Mouse (Mus musculus) large intestine, adult 2 months (tissue): Measurements from ENCODE around the gene Irx3. TPM values are rescaled to one million over a fixed set of nuclear protein-coding genes. Genes with fewer than 3 reads are reported as not detected.
A peak's percentile ranks its signal among the peaks of the same experiment; 100 is the strongest.

Source experiments
- DNase-seq: peaks from one replicate; pipeline ENCODE4 v3.0.0-alpha.2; 2012; ENCODE audit warnings: low read depth, low spot score
- WGBS: fragments of 180-500 bp; shearing (Covaris S2); methylation state at CpG from one replicate; pipeline ENCODE4 v1.1.7; 2018; 5-methylcytosine and 5-hydroxymethylcytosine counted together
- polyA plus RNA-seq: library from polyadenylated mRNA; depleted of rRNA; stranded (reverse); fragments of >200 nt; gene quantifications from 2 replicates; pipeline ENCODE4 v1.2.3, GENCODE M21; 2012; rRNA removed

Gene Irx3
- polyA plus RNA-seq, result 0.20 and 0.25 TPM in 2 replicates

DNA sequence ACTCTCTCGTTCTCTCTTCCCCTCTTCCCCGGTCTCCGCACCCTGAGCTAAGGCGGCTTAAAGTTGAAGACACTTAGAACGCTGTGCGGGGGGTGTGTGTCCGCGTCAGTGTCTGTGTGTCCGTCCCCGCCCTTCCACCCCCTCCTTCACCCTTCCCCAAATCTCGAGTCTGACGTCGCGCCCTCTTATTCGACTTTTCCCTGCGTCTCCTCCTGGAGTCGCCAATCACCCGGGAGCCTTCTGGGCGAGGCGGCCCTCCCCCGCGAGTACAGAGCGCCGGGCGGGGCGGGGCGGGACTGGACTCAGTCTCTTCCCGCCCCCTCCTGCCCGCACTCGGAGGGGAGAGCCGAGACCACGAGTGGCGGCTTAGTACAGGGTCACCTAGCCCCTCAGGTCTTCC, at the start of gene Irx3:
Gene Irx3 (minus strand): TSS at position 229 of the 400 bp plus-strand sequence.
- peak; percentile 13 for DNase-seq
- WGBS, result under 1% methylated on average over 33 of the region's 33 CpGs

DNA sequence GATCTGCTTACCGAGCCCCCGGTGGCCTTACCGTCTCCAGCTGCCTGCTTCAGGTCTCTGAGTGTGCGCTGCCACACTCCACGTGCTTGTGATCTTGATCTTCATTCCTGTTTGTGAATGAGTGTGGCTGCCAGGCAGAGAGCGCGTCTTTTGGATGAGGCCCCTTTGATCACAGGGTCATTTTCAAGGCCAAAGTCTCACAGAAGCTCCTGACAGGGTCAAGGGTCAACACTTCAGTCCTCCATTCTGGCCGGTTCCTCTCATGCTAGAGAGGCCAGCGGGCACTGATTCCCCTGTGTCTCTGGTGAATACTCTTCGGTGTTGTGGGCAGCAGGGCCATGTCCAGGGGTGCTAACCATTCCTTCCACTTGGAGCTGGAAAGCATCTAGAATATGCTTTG, 49.5 kb upstream of the Irx3 start:
- 68% methylated on average over 10 of the region's 10 CpGs for WGBS
- no peak for DNase-seq

DNA sequence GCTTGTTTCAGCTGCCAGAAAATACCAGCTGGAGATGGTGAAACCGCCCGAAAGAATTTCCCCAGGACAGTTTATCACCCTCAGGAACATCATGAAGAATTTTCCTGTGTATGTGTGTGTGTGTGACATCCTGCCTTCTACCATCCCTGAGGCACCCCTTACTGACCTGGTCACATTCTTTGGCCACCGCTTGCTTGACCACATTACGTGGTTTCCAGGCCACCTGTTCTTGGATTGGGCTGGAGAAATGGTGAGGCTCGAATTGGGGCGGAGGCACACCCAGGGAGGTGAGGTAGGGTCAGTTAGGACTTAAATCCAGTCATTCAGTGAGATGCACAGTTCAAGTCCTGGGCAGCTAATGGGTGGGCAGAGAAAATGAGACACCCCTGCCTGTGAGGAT, 48.1 kb upstream of the Irx3 start:
- WGBS, result 75% methylated on average over 6 of the region's 6 CpGs

DNA sequence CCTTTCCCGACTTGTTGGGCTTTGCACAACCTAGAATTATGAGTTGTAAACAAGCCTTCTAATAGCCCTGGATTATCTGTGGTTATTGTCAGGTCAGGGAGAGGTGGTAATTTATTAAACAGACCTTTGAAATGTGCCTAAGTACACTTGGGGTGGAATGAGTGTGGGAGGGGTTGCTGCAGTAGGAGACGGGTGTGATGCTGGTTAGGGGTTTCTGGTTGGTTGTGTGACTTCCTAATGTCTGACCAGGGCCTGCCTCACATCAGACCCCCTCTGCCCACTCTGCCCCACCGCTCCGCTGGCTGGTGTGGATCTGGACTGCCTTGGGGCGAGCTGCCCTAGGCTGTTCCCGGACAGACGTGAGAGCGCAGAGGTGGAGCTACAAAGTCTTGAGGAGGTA, 47.7 kb upstream of the Irx3 start:
- no peak for DNase-seq
- WGBS, result 63% methylated on average over 8 of the region's 8 CpGs

More for the DNA sequence above, 48.1 kb upstream of the Irx3 start:
- DNase-seq, result no peak

DNA sequence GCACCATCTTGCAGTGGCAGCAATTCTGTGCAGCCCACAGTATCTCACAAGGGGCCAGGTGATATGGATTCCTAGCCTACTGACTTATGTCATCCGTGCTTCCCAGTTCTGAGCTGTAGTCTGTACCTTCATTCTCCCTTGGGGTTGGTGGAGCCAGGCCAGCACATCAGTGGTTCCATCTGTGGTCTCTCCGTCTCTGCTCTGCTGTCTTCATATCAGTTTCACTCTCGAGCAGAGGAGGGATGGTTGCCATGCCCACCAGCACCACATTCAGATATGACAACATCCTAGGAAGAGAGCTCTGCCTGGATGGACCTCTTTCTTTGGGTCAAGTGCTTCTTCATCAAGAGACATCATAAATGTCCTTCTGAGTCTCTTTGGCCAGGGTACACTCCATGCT, 43.8 kb upstream of the Irx3 start:
- no peak for DNase-seq
- WGBS, result 79% methylated on average over 3 of the region's 3 CpGs

DNA sequence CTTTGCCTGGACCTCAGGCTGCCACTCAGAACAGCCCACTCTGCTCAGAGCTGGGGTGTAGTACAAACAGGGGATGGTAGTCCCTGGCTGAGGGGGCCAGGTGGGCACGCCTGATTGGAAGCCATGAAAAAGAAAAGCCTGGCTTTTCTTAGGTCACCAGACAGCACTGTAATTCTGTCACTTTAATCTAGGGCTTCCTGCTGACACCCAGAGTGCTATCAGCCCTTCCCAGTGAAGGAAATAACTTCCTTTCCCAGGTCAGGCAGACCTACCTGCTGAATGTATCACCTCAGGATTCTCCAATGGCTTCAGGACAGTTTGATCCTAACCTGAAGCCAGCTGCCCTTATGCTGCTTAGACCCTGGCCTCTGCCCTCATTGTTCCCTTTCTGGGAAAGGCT, 35.3 kb upstream of the Irx3 start:
- 26% methylated on average over 1 of the region's 1 CpGs for WGBS
- DNase-seq, result no peak

DNA sequence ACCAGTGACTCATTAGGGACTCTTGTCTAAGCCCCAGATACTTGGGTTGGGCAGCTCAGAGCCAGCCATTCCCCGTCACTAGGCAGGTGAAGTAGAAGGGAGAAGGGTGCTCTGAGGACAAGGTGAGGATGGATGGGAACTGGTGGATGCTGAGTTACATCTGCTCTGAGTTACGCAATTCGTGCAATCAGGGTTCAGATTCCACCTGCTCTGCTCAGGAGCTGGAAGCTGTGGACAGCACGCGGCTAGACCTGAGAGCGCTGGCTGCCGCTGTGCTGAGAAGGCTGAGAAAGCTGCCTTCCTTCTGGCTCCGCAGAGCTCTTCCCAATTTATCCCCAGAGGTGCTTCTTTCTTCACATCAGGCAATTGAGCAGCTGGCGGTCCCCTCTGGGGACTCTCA, 34.8 kb upstream of the Irx3 start:
- DNase-seq, result no peak
- WGBS, result 30% methylated on average over 9 of the region's 9 CpGs

DNA sequence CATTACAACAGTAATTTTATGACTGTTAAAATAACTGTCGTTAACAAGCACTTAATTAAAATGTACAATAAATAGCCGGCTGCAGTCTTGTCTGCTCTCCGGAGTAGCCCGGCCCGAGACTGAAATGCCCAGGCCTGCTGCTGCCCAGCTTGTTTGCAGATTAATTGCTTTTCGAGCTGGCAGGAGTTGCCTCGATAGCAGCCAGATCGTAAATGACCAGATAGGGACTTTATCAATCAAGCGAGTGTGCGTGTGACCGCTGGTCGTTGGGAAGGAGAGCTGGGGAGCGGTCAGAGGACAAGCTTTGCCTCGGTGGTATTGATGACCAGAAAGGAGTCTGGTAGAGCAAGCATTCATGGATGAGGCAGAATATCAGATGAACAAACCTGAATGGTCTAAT, 25.8 kb upstream of the Irx3 start:
- 58% methylated on average over 14 of the region's 14 CpGs for WGBS
- no peak for DNase-seq

DNA sequence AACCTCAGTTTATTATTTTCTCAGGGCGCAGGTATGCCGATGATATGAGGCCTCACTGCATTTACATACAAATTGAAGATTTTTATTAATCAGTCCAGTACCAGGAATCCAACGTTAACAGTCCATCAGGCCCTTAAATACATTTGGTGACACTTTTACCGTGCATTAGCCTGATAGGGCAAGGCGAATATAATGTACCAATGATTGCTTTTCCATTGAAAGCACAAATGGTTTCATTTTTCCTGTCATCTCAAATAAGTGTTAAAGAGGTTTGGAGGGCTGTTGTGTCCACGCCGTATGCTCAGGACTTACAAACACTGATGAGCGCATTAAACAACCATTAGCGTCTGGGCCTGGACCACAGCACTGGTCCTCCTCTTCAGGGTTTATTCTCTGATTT, 25.3 kb upstream of the Irx3 start:
- WGBS, result 81% methylated on average over 9 of the region's 9 CpGs
- no peak for DNase-seq

DNA sequence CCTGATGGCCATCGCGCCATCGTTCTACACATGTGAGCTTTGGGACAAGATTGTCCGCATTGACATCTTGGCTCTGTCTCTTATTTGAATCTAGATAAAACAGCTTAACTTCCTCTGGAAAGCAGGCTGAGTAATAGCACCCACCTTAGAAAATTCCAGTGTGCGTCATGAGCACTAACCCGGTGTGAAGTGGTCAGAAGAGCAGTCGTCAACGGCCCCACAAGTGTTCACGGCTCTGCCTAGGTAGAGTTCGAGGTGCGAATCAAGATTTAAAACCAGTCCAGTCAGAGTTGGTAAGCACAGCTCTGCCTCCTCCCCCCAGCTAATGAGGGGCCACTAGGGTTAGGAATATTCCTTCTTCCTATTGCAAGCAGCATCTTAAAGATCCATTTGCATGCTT, 21.5 kb upstream of the Irx3 start:
- no peak for DNase-seq
- 81% methylated on average over 11 of the region's 11 CpGs for WGBS

DNA sequence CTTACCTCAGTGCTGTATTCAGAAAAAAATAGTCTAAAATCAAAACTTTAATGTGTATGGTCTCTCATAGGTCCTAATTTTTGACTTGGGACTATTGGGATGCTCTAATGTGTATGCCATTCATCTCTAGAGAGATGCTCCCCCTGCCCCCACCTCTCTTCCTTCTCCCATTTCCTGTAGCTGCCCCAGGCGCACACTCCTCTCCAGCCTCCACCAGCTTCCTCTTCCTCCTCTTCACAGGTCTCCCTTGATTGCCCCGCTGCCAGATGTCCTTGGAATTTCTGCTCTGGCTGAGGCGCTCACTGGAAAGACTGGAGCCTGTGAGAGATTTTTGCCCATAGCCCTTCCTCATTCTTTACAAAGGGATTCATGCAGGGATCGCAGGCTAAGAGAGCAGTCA, 20.9 kb upstream of the Irx3 start:
- DNase-seq, result no peak
- WGBS, result 23% methylated on average over 4 of the region's 4 CpGs

DNA sequence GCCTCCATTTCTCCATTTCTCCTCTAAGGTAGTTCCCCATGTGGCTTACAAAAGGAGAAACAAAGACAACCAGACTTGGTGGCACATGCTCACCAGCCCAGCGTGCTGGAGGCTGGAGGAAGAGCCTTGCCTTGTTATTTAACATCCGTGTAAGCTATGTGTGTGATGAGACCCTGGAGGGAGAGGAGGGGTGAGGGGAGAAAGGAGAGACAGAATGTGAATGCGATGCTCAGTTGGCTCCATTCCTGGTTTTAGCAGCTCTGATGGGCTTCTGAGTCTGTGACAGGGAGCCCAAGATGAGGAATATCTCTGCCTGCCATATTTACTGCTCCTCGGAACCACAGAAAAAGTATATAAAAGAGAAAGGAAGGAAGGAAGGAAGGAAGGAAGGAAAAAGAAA, 20.1 kb upstream of the Irx3 start:
- 49% methylated on average over 4 of the region's 4 CpGs for WGBS
- no peak for DNase-seq

DNA sequence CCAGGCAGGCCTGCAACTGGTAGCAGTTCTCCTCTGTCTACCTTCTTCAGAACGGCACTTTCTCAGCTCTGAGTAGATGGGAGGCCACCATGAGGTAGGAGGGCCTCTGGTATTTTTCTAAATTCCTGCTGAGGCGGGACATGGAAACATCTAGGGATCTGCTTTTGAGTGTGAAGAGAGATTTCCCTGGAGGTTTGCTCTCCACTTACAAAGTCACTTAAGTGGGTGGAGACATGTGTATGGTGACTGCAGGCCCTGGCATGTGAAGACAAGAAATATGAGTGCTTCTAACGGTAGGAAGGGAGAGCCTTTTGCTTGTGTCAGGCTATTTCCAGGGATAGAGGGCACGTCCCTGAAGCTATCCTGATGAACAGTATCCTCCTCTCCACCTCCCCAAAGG, 17.9 kb upstream of the Irx3 start:
- WGBS, result 74% methylated on average over 4 of the region's 4 CpGs

DNA sequence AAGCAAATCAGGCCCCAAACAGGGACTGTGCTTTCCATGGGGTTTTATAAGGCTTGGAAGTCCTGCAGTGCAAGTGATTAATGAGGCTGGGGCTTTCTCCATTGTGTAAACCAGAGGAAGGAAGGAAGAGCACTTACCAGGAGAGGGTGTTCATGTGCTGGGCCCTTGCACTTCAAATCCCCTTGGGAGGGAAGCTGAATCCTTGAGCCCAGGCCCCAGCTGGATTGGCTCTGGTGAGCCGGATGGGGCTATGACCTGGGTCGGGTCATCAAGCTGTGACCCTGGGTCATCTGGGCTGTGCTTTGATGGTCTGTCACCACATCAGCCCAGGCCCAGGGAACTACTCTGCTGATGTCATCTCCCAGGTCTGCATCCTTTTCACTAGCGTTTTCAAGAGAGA, 16.9 kb upstream of the Irx3 start:
- WGBS, result 39% methylated on average over 3 of the region's 3 CpGs
- no peak for DNase-seq

More for the DNA sequence above, 17.9 kb upstream of the Irx3 start:
- DNase-seq, result no peak

DNA sequence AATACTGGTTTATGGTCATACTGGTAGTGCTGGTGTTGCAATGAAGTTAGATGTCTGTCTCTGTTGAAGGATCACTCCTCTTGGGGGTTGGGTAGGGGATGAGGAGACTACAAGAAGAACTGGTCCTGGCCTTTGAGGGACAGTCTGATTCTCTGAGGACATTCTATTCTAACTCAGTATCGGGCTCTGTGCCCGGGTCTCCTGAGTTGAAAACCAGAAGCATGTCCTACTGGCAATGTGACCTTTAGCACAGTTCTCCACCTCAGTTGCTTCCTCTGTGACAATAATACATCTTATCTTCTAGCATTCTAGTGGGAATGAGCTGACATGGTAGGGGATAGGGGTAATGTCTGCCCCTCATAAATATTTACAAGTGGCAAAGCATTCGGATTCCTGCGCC, 12.2 kb upstream of the Irx3 start:
- no peak for DNase-seq
- 91% methylated on average over 4 of the region's 4 CpGs for WGBS

DNA sequence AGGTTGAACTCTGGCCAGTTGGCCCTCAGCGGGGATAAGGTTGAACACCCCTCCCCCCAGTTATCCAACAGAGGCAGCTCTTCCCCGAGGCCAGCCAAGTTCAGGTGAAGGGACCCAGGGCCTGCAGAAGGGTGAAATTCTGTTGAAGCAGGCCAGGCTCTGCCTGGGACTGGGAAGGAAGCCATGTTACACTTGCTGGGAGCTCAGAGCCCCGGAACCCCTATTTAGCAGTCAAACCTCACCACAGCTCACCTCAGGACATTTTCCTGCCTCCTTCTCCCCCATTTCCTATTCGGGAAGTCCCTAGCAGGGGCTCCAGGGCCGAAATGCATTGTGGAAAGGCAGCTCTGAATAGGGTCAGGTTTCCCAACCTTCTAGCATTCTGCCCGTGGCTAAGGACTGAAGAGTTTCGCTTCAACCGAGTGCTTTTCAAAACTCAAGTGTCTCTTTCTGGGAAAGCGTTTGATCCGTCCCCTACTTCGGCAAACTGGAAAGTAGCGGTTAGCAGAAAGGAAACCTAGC, 4.9 kb upstream of the Irx3 start:
- WGBS, result 11% methylated on average over 12 of the region's 12 CpGs
- DNase-seq, result no peak

DNA sequence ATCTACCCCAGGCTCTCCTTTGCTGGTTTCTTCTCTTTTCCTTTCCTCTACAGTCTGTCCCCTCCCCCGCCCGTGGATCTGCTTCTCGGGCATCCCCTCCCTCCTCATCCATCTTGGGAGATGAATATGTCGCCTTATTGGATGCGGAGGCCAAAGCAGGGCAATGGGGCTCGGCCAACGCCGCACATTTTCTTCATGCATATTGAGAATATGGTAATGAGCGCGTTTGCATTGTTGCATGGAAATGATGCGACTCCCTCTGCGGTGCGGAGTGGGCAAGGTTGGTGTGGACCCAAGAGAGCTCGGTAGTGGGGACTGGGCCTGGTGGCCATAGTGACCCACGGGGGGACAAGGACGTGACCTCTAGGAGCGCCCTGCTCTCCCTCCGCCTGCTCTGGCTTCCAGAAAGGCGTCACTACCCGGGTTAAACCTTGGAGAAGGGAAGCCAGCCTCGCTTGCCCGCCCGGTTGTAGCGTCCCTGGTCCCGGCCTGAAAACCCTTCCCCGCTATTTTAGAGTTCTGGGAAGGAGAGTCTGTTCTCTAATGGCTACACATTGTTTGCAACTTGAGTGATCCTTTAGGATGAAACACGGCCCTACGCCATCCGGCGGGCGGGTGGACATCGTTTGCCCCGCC, 4.3 kb upstream of the Irx3 start:
- WGBS, result 6% methylated on average over 33 of the region's 33 CpGs
- no peak for DNase-seq

DNA sequence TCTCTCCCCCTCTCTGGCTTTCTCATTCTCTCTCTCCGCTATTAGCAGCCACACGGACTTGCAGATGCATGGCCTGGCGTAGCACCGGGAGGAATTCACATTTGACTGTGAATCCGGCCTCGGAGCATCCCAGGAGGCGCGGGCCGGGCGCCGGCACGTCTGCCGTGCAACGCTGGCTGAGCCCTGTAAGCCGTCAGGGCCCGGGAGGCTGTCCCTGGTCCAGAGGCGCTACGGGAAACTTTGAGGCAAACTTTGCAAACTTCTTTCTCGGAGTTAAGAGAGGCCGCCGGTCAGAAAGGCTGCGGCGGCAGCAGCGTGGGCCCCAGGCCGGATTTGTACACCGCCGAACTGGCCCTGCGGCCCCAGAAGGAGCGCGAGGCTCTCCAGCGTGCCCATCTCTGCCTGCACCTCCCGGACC, 3.4 kb upstream of the Irx3 start:
- DNase-seq, result no peak
- WGBS, result 3% methylated on average over 32 of the region's 32 CpGs

DNA sequence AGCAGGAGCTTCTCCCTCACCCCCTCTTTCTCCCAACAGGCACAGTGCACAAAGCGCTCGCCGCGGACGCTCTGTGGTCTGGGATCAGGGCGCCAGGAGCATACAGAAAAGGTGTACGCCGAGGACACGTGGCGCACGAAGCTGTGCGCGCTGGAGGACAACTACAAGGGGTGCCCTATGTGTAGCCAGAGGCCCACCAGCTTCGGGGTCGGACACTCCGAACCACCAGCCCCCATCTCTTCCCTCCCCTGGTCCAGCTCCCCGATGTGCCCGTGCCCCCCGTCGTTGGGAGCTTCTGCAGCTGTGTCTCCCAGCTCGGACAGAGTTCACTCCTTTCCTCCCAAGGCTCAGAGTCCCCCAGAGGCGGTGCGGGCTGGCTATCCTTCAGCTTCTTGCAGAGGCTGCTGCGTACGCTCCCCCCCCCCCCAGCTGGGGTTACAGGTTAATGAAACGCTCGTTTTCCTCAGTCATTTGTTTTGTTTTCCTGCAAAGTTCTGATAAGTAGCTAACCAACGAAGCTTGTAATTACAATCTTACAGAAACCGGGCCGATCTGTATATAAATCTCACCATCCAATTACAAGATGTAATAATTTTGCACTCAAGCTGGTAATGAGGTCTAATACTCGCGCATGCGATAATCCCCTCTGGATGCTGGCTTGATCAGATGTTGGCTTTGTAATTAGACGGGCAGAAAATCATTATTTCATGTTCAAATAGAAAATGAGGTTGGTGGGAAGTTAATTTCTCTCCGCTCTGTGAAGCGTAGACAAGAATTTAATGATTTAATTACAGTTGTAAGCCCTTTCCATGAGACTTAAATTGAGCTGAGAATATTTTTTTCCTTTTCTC, 2.8 kb upstream of the Irx3 start:
- DNase-seq, result no peak
- 6% methylated on average over 36 of the region's 36 CpGs for WGBS

DNA sequence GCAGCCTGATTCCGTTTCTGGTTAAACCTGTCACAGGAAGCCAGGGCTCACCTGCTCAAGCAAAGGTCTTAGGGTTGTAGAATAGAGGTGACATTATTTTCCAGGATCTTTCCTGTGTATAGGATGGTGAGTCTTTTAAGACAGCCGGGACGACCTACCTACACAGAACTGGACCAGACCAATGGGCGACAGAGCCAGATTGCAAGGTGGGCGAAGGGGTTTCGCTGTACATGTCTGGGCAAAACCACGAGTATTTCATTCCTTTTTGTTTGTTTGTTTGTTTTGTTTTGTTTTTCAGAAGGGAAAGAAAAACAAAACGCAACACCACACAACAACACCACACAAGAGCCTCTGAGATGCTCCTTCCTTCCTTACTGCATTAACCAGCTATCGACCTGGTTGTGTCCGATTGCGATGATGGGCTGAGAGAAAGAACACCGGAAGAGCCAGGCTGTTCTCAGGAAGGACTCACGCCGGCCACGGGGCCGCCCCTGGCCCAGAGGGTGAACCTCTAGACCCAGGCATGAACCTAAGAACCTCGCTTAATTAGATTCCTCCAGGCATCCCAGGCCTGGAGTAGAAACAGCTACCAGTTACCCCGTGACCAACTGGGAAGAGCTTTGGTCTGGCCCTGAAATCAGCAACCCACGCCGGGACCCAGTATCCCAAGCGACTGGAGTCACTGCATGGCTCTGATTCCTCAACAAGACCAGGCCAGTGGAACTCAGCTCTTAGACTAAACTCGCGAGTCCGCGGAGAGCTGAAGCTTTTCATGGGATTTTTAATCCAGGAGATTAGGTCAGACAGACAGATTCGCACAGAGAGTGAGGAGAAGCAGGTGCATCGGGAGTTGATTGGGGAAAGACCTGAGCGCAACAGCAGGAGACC, 1.9 kb upstream of the Irx3 start:
- 13% methylated on average over 28 of the region's 28 CpGs for WGBS
- no peak for DNase-seq
